Mouse (Mus musculus): ENCODE results near the gene Mrps30. TPM values are rescaled to one million over a fixed set of nuclear protein-coding genes. Genes with fewer than 3 reads are reported as not detected.
"Not testable (repeated sequence)": the region's sequence is repeated elsewhere in the genome, so short reads cannot be mapped to it uniquely, and the experiment has no call there.

The Mrps30 gene
- 10 to 100 TPM; 24.3 to 26.9 TPM for total RNA-seq (2021)
- long read RNA-seq, experiment 1, transcript Mrps30-201 (5 exons, 3,319 nt) = major isoform, 122 of 124 reads
- long read RNA-seq, experiment 1, partial matches to known transcripts = 0 of 124 reads
- long read RNA-seq, experiment 1, other reads (novel, unspliced or antisense) = 2 of 124 reads
- long read RNA-seq, experiment 2, transcript Mrps30-201 (5 exons, 3,319 nt) = major isoform, 62 of 62 reads
- long read RNA-seq, experiment 2, partial matches to known transcripts = 0 of 62 reads
- long read RNA-seq, experiment 2, other reads (novel, unspliced or antisense) = 0 of 62 reads

GRCm38 (mm10) chr13:118386511-118387447, at the start of gene Mrps30, which contains the start of gene B430218F22Rik:
TSS of gene Mrps30 (minus strand) at chr13:118387252.
TSS of gene B430218F22Rik (plus strand) at chr13:118386630.
- DNase-seq = peak; percentile 96 to 98

- DNase-seq = no peak
These were observed 33.8 kb upstream of the Mrps30 start for GRCm38 (mm10) chr13:118420847-118421246.

- DNase-seq = peak in 1 of 2 experiments; percentile 2
These were observed 33.4 kb upstream of the Mrps30 start for GRCm38 (mm10) chr13:118420408-118420807.

DNA sequence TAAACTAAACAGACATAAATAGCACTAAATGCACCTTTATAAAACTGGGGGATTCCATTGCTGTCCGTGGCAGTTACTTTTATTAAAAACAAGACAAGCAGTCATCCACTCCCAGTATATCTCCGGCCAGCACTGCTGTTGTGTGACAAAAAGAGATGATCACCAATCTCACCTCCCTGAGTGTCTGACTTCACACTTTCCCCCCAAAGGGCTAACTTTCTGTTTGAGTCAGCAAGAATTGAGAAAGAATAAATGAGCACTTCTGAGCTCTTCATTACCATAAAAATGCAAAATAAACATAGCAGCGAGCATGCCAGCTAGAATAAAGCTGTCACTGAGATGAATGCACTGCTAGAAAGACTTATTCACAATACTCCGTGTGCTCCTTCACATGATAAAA, 31.1 kb upstream of the Mrps30 start:
- no peak for DNase-seq

DNA sequence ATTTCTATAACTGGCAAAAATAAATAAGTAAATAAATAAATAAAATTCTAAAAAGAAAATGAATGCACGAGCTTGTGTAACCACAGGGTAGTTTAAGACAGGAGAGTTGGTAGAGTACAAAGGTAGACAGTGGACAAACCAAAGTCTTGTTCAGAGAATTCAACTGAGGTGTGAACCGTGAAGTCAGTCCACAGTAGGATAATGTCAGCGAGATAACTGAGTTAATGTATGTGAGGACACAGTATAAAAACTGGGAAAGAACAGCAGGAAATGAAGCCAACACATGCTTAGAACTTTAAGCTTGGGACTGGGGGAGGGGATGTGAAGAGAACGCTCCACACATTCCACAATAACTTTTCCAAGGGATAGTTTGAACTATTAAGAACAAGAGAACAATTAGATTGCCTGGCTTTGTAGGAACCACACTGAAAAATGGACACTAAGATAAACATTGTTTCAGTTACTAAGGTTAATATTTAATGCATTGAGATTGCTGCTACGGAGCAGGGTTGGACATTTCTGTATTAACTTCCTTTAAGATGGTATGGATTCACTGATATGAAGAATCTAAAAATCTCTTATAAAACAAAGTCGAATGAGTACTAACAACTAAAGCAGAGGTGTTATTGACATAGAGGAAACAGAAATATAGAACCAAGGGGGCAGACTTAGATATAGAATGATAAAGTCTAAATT, 24.4 kb upstream of the Mrps30 start:
- DNase-seq = no peak

DNA sequence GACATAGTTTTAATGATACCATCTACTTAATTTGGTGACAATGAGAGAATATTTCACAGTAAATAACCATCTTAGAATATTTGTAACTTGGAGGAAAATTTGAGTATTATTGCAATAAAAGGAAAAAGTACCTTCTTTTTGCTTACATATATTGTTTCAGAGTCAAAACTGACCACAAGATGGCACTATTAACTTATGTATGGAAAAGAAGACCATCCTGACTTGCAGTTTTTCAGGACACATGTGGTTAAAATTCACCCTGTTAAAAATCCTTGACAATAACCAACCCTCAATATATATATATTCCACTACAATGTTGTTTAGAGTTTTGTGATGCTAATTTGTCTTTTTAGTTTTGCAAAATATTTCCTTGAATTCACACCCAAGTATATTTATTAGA, 16.5 kb upstream of the Mrps30 start:
- peak in 1 of 2 experiments; percentile 46 for DNase-seq

DNA sequence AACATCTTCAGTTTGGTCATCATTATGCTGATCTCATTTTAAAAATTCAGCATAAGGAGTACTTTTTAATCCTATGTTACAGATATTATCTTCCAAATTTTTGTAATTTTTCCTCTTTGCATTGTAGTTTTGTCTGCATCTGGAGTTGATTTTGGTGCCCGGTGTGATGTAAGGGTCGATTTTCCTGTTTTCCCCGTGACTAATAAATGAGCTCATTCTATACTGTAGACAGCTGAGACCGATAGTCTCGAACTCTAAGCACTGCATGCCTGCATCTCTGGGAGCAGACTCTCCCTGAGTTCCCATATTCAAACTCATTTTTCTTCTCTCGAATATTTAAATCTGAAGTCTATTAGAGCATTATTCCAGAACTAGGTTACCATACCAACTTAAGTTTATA, 13.3 kb upstream of the Mrps30 start:
- DNase-seq = no peak

- no peak for DNase-seq
These were observed 8.8 kb upstream of the Mrps30 start for GRCm38 (mm10) chr13:118395803-118396202.

DNA sequence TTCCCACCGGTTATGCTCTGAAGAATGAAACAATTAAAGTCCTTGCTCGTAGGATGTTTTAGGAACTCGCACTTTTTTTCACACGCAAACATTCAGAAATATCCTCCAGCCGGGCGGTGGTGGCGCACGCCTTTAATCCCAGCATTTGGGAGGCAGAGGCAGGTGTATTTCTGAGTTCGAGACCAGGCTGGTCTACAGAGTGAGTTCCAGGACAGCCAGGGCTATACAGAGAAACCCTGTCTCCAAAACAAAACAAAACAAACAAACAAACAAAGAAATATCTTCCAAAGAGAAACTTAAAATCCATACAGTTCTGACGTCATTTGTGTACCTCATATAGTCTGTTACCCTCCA, 373 bp upstream of the Mrps30 start:
- DNase-seq = not testable (repeated sequence)

- peak in 1 of 2 experiments; percentile 5 for DNase-seq
These were observed 6.7 kb downstream of the Mrps30 start for GRCm38 (mm10) chr13:118380381-118380780.

GRCm38 (mm10) chr13:118379155-118379554, 7.9 kb downstream of the Mrps30 start:
- DNase-seq = peak; percentile 22 to 68

GRCm38 (mm10) chr13:118372871-118373270, 14.2 kb downstream of the Mrps30 start:
- no peak for DNase-seq

DNA sequence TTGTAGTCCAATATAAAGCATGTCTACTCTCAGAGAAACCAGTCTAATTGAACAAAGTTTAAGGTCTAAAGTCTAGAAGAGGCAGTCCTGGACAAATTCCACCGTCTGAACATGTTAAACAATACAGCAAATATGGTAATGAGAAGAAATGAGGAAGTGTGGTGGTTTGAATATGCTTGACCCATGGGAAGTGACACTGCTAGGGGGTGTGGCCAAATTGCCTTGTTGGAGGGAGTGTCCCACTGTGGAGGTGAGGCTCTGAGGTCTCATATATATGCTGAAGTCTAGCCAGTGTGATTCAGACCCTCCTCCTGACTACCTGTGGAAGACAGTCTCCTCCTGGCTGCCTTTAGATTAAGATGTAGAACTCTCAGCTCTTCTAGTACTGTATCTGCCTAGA, 21.3 kb downstream of the Mrps30 start:
- no peak for DNase-seq

GRCm38 (mm10) chr13:118363342-118363741, 23.7 kb downstream of the Mrps30 start:
- DNase-seq = no peak

- no peak for DNase-seq
These were observed 36.2 kb downstream of the Mrps30 start for GRCm38 (mm10) chr13:118350870-118351269.

DNA sequence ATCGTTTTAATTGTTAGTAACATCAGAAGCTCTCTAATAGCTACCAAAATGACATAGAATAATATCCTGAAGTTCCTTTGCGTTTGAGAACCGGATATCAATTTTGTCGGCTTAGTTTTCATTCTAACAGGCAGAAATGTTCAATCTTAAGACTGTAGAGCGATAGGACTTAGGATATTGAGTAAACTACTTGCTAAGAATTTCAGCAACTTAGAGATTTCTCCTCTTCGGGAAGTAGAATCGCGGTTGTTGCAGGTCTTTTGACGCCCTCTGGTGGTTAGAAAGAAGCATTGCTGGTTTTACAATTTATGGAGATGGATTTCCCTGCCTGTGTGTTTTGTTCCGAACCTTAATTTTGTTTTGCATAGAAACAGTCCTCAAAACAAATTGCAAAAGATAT, 36.8 kb downstream of the Mrps30 start:
- DNase-seq = peak in 1 of 2 experiments; percentile 17

Other genes with a start within 250 kb of the Mrps30 start
- gene B430218F22Rik, start 622 bp downstream of the Mrps30 start, total RNA-seq (2021) = under 1 TPM in 1 of 2 experiments, not detected in 1; 0.35 TPM